Mouse (Mus musculus) embryonic fibroblast, embryonic 13.5 days (primary cell): ENCODE measurements around the gene Ovch2.

Experiments used
- CTCF ChIP-seq: IDR thresholded peaks from 2 replicates; pipeline ENCODE4 v1.5.1; 2011; ENCODE audit warnings: mild to moderate bottlenecking, control low read depth, low read length, moderate library complexity, borderline replicate concordance; ENCODE audit not compliant: insufficient read depth
- POLR2A ChIP-seq: IDR thresholded peaks from 2 replicates; pipeline ENCODE4 v1.6.1; 2011; ENCODE audit warnings: low read depth, mild to moderate bottlenecking, control low read depth, low read length, moderate library complexity

- no peak for TF ChIP-seq CTCF
- no peak for TF ChIP-seq POLR2A
Observed at GRCm38 (mm10) chr7:107752031-107752520, 48.9 kb downstream of the Ovch2 start.
